Mouse (Mus musculus): ENCODE measurements at regions not wholly inside any gene's neighbourhood (a gene's known extent, or its start where the extent isn't known, plus 50 kb on each side); places are given as distances from the start of the nearest gene placed in this dataset.

GRCm38 (mm10) chr9:83251793-83252192 is 105.3 kb upstream of the Hmgn3 start:
- H3K4me1 ChIP-seq (ENCODE audit: control insufficient read depth, insufficient read depth, low read length), result no peaks in the 10 kb centered on the region; the same call in 1 of the 2 replicates
- intact Hi-C loops (cut with DNase I), result no loop called here
- no peak for DNase-seq
- WGBS, result 68% methylated on average over 5 of the region's 5 CpGs
- H3K27ac ChIP-seq, result no peak overlapping the region
- TF ChIP-seq CTCF (IDR thresholded peaks at IDR 0.05) (no peak), POLR2A (IDR thresholded peaks at IDR 0.05; ENCODE audit: insufficient read depth, low read depth, low read length) (no peak), EP300 (IDR thresholded peaks at IDR 0.05; ENCODE audit: insufficient read depth, low read depth, low read length) (no peak)
- no peaks in the 10 kb centered on the region for H3K79me2 ChIP-seq (replicated peaks; ENCODE audit: control insufficient read depth, insufficient read depth, low read length)
- H3K9ac ChIP-seq (ENCODE audit: low read depth, low read length), result no peak overlapping the region
- H3K36me3 ChIP-seq (ENCODE audit: control insufficient read depth, insufficient read depth, low read length), result peaks cover 2% of the 10 kb centered on the region; the same call in 1 of the 2 replicates
- no peaks in the 10 kb centered on the region for H3K27me3 ChIP-seq (ENCODE audit: control insufficient read depth, insufficient read depth, low read length)
- H3K4me3 ChIP-seq, result no peak overlapping the region

DNA sequence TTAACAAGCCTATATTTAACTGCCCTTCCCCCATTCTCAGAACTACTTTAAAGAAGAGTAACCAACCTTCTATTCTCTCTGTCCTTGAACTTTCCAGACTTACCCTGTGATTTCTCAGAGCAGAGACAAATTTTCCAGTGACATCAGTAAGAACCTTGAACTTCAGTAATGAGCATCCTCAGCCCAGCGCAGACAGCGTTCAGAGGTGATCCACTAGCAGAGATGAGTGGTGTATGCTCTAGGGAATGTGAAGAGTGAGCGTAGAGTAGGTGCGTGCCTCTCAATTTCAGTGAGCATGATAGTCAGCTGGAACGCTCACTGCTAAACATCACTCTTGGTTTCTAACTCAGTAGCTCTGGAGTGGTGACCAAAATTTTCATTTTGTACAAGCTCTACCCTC is 103.4 kb upstream of the Hmgn3 start:
- intact Hi-C loops (cut with DNase I), result no loop called here
- Histone ChIP-seq H3K4me1 (ENCODE audit: control insufficient read depth, insufficient read depth, low read length) (no peaks in the 10 kb centered on the region), H3K27ac (no peak overlapping the region), H3K27me3 (ENCODE audit: control insufficient read depth, insufficient read depth, low read length) (no peaks in the 10 kb centered on the region), H3K9ac (ENCODE audit: low read depth, low read length) (no peak overlapping the region), H3K79me2 (replicated peaks; ENCODE audit: control insufficient read depth, insufficient read depth, low read length) (no peaks in the 10 kb centered on the region), H3K4me3 (no peak overlapping the region), H3K36me3 (ENCODE audit: control insufficient read depth, insufficient read depth, low read length) (no peaks in the 10 kb centered on the region)
- no peak for TF ChIP-seq CTCF (IDR thresholded peaks at IDR 0.05)
- no peak for TF ChIP-seq POLR2A (IDR thresholded peaks at IDR 0.05; ENCODE audit: insufficient read depth, low read depth, low read length)
- no peak for TF ChIP-seq EP300 (IDR thresholded peaks at IDR 0.05; ENCODE audit: insufficient read depth, low read depth, low read length)
- DNase-seq, result no peak
- WGBS, result 88% methylated on average over 5 of the region's 5 CpGs

DNA sequence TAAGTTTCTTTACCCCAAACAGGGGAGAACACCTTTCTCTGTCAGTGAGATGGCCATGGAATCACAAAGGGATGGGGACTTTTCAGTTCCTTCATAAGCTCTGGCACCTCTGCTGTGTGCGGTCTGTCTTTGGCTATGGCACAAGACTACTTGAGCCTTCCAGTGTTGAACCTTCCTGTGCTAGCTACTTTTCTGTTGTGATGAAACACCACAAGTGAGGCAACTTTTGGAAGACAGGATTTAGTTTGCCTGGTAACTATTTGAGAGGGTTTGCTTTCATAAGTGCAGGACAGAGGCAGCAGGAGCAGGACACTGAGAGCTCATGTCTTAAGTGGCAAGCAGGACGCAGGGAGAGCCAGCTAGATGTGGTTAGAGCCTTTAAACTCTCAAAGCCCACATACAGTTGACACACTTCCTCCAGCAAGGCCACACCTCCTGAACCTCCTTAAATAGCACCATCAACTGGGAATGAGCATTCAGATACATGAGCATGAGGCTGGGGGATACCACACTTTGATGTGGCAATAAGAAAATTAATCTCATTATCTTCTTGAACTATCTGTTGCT is 101.8 kb upstream of the Hmgn3 start:
- 88% methylated on average over 2 of the region's 2 CpGs for WGBS
- Histone ChIP-seq H3K79me2 (replicated peaks; ENCODE audit: control insufficient read depth, insufficient read depth, low read length) (no peaks in the 10 kb centered on the region), H3K27ac (no peak overlapping the region), H3K4me1 (ENCODE audit: control insufficient read depth, insufficient read depth, low read length) (no peaks in the 10 kb centered on the region), H3K4me3 (no peak overlapping the region), H3K27me3 (ENCODE audit: control insufficient read depth, insufficient read depth, low read length) (no peaks in the 10 kb centered on the region), H3K36me3 (ENCODE audit: control insufficient read depth, insufficient read depth, low read length) (no peaks in the 10 kb centered on the region), H3K9ac (ENCODE audit: low read depth, low read length) (no peak overlapping the region)
- no peak for DNase-seq
- TF ChIP-seq POLR2A (IDR thresholded peaks at IDR 0.05; ENCODE audit: insufficient read depth, low read depth, low read length), result no peak
- no peak for TF ChIP-seq EP300 (IDR thresholded peaks at IDR 0.05; ENCODE audit: insufficient read depth, low read depth, low read length)
- TF ChIP-seq CTCF (IDR thresholded peaks at IDR 0.05), result no peak
- intact Hi-C loops (cut with DNase I), result no loop called here

- H3K4me1 ChIP-seq (ENCODE audit: control insufficient read depth, insufficient read depth, low read length), result no peaks in the 10 kb centered on the region
- H3K27me3 ChIP-seq (ENCODE audit: control insufficient read depth, insufficient read depth, low read length), result no peaks in the 10 kb centered on the region
- intact Hi-C loops (cut with DNase I), result no loop called here
- no peak overlapping the region for H3K27ac ChIP-seq
- peak; percentile 27 to 31 for DNase-seq
- H3K9ac ChIP-seq (ENCODE audit: low read depth, low read length), result no peak overlapping the region
- no peaks in the 10 kb centered on the region for H3K79me2 ChIP-seq (replicated peaks; ENCODE audit: control insufficient read depth, insufficient read depth, low read length)
- WGBS, result 44% methylated on average over 12 of the region's 12 CpGs
- H3K36me3 ChIP-seq (ENCODE audit: control insufficient read depth, insufficient read depth, low read length), result no peaks in the 10 kb centered on the region
- no peak for TF ChIP-seq CTCF (IDR thresholded peaks at IDR 0.05)
- TF ChIP-seq EP300 (IDR thresholded peaks at IDR 0.05; ENCODE audit: insufficient read depth, low read depth, low read length), result no peak
- no peak for TF ChIP-seq POLR2A (IDR thresholded peaks at IDR 0.05; ENCODE audit: insufficient read depth, low read depth, low read length)
- H3K4me3 ChIP-seq, result no peak overlapping the region
Observed at GRCm38 (mm10) chr9:83247066-83247668, 100.7 kb upstream of the Hmgn3 start.

DNA sequence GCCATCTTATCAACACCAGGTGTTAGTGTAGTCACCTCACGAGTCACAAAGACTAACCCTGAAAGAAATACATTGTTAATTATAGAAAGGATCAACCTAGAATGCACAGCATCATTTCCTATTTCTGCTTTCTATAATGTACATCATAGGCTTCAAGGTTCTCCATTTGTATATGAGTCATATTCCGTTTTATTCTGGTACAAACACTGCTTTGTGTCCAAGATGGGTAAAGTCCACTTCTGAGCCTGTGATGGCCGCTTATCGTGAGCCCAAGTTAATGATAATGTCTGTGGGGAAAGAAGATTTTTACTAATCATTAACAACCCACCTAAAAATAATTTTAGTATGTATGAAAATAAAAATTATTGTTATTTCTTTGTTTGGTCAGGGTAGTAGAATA is 94.6 kb upstream of the Hmgn3 start:
- H3K9ac ChIP-seq (ENCODE audit: low read depth, low read length), result no peak overlapping the region
- H3K27me3 ChIP-seq (ENCODE audit: control insufficient read depth, insufficient read depth, low read length), result no peaks in the 10 kb centered on the region
- no peaks in the 10 kb centered on the region for H3K36me3 ChIP-seq (ENCODE audit: control insufficient read depth, insufficient read depth, low read length)
- TF ChIP-seq EP300 (IDR thresholded peaks at IDR 0.05; ENCODE audit: insufficient read depth, low read depth, low read length) (no peak), POLR2A (IDR thresholded peaks at IDR 0.05; ENCODE audit: insufficient read depth, low read depth, low read length) (no peak), CTCF (IDR thresholded peaks at IDR 0.05) (no peak)
- H3K79me2 ChIP-seq (replicated peaks; ENCODE audit: control insufficient read depth, insufficient read depth, low read length), result no peaks in the 10 kb centered on the region
- H3K4me1 ChIP-seq (ENCODE audit: control insufficient read depth, insufficient read depth, low read length), result no peaks in the 10 kb centered on the region
- DNase-seq, result no peak
- no peak overlapping the region for H3K27ac ChIP-seq
- intact Hi-C loops (cut with DNase I), result no loop called here
- H3K4me3 ChIP-seq, result no peak overlapping the region
- WGBS, result 87% methylated on average over 4 of the region's 4 CpGs

DNA sequence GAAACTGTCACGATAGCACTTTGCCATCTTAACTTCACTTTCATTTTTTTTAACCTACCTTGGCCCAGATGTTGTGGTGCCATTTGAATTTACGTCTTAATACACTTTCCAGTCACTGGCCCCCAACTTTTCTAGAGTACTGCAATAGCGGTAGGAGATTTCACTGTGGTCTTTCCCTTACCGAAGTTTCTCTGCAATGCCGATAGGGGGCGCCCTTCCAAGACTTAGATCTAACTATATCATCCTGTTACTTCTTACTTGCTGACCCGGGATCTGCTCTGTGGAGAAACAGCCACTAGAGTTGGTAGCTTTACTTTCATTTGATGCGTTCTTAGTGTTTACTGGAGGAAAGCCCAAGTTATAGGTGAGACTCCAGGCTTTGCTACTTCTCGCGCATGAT is 92.6 kb upstream of the Hmgn3 start:
- no peaks in the 10 kb centered on the region for H3K27me3 ChIP-seq (ENCODE audit: control insufficient read depth, insufficient read depth, low read length)
- no peaks in the 10 kb centered on the region for H3K79me2 ChIP-seq (replicated peaks; ENCODE audit: control insufficient read depth, insufficient read depth, low read length)
- H3K9ac ChIP-seq (ENCODE audit: low read depth, low read length), result no peak overlapping the region
- H3K36me3 ChIP-seq (ENCODE audit: control insufficient read depth, insufficient read depth, low read length), result no peaks in the 10 kb centered on the region
- no peaks in the 10 kb centered on the region for H3K4me1 ChIP-seq (ENCODE audit: control insufficient read depth, insufficient read depth, low read length)
- 79% methylated on average over 10 of the region's 10 CpGs for WGBS
- DNase-seq, result no peak
- H3K27ac ChIP-seq, result no peak overlapping the region
- H3K4me3 ChIP-seq, result no peak overlapping the region
- TF ChIP-seq EP300 (IDR thresholded peaks at IDR 0.05; ENCODE audit: insufficient read depth, low read depth, low read length) (no peak), CTCF (IDR thresholded peaks at IDR 0.05) (0 out of 2 replicates have a peak, but pooled peaks have one; percentile 12), POLR2A (IDR thresholded peaks at IDR 0.05; ENCODE audit: insufficient read depth, low read depth, low read length) (no peak)
- intact Hi-C loops (cut with DNase I), result no loop called here

All from heart, adult 2 months (tissue).